Mouse (Mus musculus) limb, embryonic 11.5 days (tissue): ENCODE measurements around the gene Epdr1. TPM values are rescaled to one million over a fixed set of nuclear protein-coding genes. Genes with fewer than 3 reads are reported as not detected.

Source experiments
- polyA plus RNA-seq: library from polyadenylated mRNA; unstranded; fragments of >200 nt; fragmentation: Nextera tagmentation; extraction: Ambion mirVana; gene quantifications from 2 replicates; pipeline ENCODE4 v1.2.1, GENCODE M21; 2014

The Epdr1 gene
- polyA plus RNA-seq, 1 experiment from 2014 or later: 11.6 TPM

Other genes with a start within 250 kb of the Epdr1 start
- gene Stard3nl, start 224.1 kb downstream of the Epdr1 start, polyA plus RNA-seq: 99.6 and 111 TPM in 2 replicates
- 0.08 TPM in 1 of 2 replicates, not detected in the other for gene Sfrp4, start 3.2 kb upstream of the Epdr1 start, polyA plus RNA-seq
- not detected in 2 replicates for gene Nme8, start 77.9 kb upstream of the Epdr1 start, polyA plus RNA-seq
- 0.08 TPM in 1 of 2 replicates, not detected in the other for gene Gpr141, start 204.3 kb upstream of the Epdr1 start, polyA plus RNA-seq